Mouse (Mus musculus) kidney, embryonic 15.5 days (tissue): ENCODE measurements around the gene Prex1. TPM values are rescaled to one million over a fixed set of nuclear protein-coding genes. Genes with fewer than 3 reads are reported as not detected.
"Not testable (repeated sequence)": the region's sequence is repeated elsewhere in the genome, so short reads cannot be mapped to it uniquely, and the experiment has no call there.

Experiments used
- ATAC-seq: fragments of 200-750 bp; cut with Nextera tagmentation; replicated peaks from 2 replicates; pipeline ENCODE4 v1.8.0; 2017; ENCODE audit warnings: moderate TSS enrichment; ENCODE audit not compliant: low FRiP score
- H3K27ac ChIP-seq: fragments of 300-500 bp; sonication (generic); 2 replicates; pipeline ENCODE4 v1.5.1; 2015; ENCODE audit warnings: mild to moderate bottlenecking, inconsistent platforms
- H3K27me3 ChIP-seq: fragments of 300-500 bp; sonication (generic); 2 replicates; pipeline ENCODE4 v1.6.1; 2015; ENCODE audit warnings: inconsistent platforms
- H3K36me3 ChIP-seq: fragments of 300-500 bp; sonication (generic); 2 replicates; pipeline ENCODE4 v1.6.1; 2015; ENCODE audit warnings: inconsistent platforms
- H3K4me1 ChIP-seq: fragments of 300-500 bp; sonication (generic); 2 replicates; pipeline ENCODE4 v1.6.1; 2015; ENCODE audit warnings: inconsistent platforms
- H3K4me2 ChIP-seq: fragments of 300-500 bp; sonication (generic); 2 replicates; pipeline ENCODE4 v1.6.1; 2015; ENCODE audit warnings: moderate library complexity, mild to moderate bottlenecking, inconsistent platforms
- H3K4me3 ChIP-seq: fragments of 300-500 bp; sonication (generic); replicated peaks from 2 replicates; pipeline ENCODE4 v1.5.1; 2015; ENCODE audit warnings: mild to moderate bottlenecking, inconsistent platforms
- H3K9ac ChIP-seq: fragments of 300-500 bp; sonication (generic); 2 replicates; pipeline ENCODE4 v1.6.1; 2015; ENCODE audit warnings: mild to moderate bottlenecking, inconsistent platforms
- H3K9me3 ChIP-seq: fragments of 300-500 bp; sonication (generic); replicated peaks from 2 replicates; pipeline ENCODE4 v1.6.1; 2016; ENCODE audit warnings: inconsistent platforms
- WGBS: fragments of 180-500 bp; shearing (Covaris S2); methylation state at CpG from one replicate; pipeline ENCODE4 v1.1.7; 2015; ENCODE audit warnings: mixed read lengths; 5-methylcytosine and 5-hydroxymethylcytosine counted together
- polyA plus RNA-seq: library from polyadenylated mRNA; unstranded; fragments of >200 nt; fragmentation: Nextera tagmentation; extraction: Ambion mirVana; gene quantifications from 2 replicates; pipeline ENCODE4 v1.2.1, GENCODE M21; 2015

Gene Prex1
- polyA plus RNA-seq, 1 experiment from 2014 or later = 16.0 TPM

DNA sequence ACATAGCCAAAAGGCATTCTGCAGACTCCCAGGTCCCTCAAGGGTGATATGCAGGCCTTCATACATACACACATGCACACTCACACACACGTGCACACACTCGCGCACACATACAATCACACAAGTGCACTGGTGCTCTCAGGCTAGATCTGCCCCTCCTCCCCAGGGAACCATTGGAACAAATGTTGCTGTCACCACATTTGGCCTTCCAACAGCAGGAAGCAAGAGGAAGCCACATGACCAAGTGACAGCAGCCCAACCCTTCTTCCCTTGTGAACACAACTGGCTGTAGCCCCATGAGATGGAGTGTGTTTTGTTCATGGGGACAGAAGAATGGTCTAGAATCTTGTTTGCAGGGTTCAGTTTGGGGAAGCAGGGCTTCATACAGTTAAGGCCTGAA lies 176.7 kb downstream of the Prex1 start:
- Histone ChIP-seq H3K9me3 (no peaks in the 10 kb centered on the region), H3K27me3 (0 out of 2 replicates have a peak, but pooled peaks cover 5% of the 10 kb centered on the region), H3K4me3 (no peak overlapping the region), H3K27ac (no peak overlapping the region), H3K36me3 (no peaks in the 10 kb centered on the region), H3K4me2 (no peak overlapping the region), H3K9ac (no peak overlapping the region), H3K4me1 (peaks cover 28% of the 10 kb centered on the region)
- ATAC-seq = no peak
- WGBS = 92% methylated on average over 3 of the region's 3 CpGs

DNA sequence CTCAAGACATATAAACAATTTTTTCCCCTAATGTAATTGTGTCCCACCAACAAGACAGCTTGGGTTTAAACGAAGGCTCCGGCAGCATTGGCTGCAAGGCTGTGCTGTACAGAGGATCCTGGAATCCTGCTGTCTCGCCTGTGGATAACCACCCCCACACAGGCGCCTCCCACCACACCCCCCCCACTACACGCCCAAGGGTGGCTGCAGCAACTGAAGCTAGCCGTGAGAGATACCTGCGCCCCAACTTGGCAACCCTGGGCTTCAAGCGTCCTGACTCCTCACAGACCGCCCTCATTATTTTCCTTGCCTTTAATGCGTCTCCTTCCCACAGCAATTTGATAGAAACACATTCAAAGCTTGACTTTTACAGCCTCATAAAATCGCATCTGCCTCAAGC lies 178.1 kb downstream of the Prex1 start:
- Histone ChIP-seq H3K36me3 (no peaks in the 10 kb centered on the region), H3K9me3 (no peaks in the 10 kb centered on the region), H3K4me3 (no peak overlapping the region), H3K4me1 (peaks cover 20% of the 10 kb centered on the region), H3K27me3 (no peaks in the 10 kb centered on the region), H3K4me2 (peak overlapping the region; percentile 35), H3K9ac (no peak overlapping the region), H3K27ac (peak overlapping the region; percentile 77)
- WGBS = 32% methylated on average over 11 of the region's 11 CpGs
- ATAC-seq = no peak

DNA sequence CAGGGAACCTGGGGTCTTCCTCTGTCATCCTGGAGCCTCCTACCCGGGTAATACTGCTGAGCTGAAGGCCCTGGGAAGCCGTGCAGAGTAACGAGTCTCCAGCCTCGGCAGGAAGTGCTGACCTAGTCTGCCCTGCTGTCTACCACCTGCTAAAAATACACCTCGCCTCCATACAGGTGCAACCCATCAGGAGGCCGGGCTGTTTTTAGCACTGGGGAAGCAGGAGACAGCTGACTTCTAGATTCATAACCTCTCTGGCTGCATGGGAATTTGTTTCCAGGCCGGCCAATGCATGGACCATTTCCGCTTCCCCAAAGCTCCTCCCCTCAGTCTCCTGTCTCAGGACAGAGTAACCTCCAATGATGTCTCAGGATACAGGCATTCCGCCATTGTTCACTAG lies 187.4 kb downstream of the Prex1 start:
- no peak overlapping the region for H3K27ac ChIP-seq
- no peaks in the 10 kb centered on the region for H3K27me3 ChIP-seq
- H3K4me1 ChIP-seq = peaks cover 25% of the 10 kb centered on the region
- no peak overlapping the region for H3K4me2 ChIP-seq
- H3K4me3 ChIP-seq = no peak overlapping the region
- 0 out of 2 replicates have a peak, but pooled peaks have one; percentile 12 for ATAC-seq
- no peak overlapping the region for H3K9ac ChIP-seq
- no peaks in the 10 kb centered on the region for H3K9me3 ChIP-seq
- 70% methylated on average over 9 of the region's 9 CpGs for WGBS
- no peaks in the 10 kb centered on the region for H3K36me3 ChIP-seq

DNA sequence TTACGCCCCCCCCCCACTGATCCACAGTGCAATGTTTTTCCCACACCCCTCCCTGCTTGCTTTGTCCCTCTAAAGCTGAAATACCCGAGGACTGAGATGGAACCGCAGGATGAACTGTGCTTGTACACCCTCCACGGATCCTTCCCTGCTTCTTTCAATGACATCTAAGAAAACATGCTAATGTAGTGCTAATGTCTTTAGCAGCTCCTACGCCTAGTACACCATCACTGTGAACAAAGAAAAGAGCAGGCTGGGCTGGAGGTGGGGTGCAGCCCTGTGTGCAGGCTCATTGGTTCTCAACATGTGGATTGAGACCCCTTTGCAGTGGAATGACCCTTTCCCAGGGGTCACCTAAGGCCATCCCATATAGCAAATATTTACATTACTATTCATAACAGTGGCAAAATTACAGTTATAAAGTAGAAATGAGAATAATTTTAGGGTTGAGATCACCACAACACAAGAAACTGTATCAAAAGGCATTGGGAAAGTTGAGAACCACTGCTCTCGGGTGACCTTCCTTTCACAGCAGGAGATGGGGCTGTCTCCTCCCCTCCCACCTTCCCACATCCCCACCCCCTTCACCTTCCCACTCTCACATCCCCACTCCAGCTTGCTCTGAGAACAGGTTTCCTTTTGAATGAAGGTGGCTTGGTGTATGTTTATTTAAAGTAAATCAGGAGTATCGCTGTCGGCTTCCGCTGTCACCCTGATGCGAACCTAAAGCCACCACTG lies 190.3 kb downstream of the Prex1 start:
- Histone ChIP-seq H3K9ac (no peak overlapping the region), H3K27ac (no peak overlapping the region), H3K4me3 (no peak overlapping the region), H3K36me3 (no peaks in the 10 kb centered on the region), H3K9me3 (no peaks in the 10 kb centered on the region), H3K4me2 (no peak overlapping the region), H3K4me1 (peaks cover 30% of the 10 kb centered on the region), H3K27me3 (no peaks in the 10 kb centered on the region)
- ATAC-seq = no peak
- WGBS = 77% methylated on average over 10 of the region's 10 CpGs

DNA sequence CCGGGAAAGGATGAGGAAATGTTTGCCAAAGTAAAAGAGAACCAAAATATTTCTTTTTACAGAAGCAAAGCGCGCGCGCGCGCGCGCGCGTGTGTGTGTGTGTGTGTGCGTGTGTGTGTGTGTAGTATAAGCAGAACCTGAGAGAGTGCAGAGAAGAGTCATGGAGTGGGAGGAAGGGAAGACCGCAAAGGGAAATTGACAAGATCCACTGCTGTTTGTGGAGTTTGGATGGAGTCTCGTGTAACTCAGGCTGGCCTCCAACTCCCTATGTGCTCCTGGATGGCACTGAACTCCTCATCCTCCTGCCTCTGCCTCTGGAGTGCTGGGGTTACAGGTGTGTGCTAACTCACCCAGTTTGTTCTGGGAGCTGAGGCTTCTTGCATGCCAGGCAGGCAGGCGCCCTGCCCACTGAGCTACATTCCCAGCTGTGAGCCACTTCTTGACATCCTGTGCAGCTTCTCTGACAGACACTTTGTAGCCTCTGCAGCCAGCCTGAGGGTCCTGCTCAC lies 191.0 kb downstream of the Prex1 start:
- H3K36me3 ChIP-seq = no peaks in the 10 kb centered on the region
- H3K4me1 ChIP-seq = peaks cover 32% of the 10 kb centered on the region
- 78% methylated on average over 15 of the region's 15 CpGs for WGBS
- ATAC-seq = no peak
- no peak overlapping the region for H3K9ac ChIP-seq
- no peaks in the 10 kb centered on the region for H3K9me3 ChIP-seq
- no peak overlapping the region for H3K4me2 ChIP-seq
- no peaks in the 10 kb centered on the region for H3K27me3 ChIP-seq
- H3K4me3 ChIP-seq = no peak overlapping the region
- H3K27ac ChIP-seq = peak overlapping the region; percentile 55; the same call in 1 of the 2 replicates

DNA sequence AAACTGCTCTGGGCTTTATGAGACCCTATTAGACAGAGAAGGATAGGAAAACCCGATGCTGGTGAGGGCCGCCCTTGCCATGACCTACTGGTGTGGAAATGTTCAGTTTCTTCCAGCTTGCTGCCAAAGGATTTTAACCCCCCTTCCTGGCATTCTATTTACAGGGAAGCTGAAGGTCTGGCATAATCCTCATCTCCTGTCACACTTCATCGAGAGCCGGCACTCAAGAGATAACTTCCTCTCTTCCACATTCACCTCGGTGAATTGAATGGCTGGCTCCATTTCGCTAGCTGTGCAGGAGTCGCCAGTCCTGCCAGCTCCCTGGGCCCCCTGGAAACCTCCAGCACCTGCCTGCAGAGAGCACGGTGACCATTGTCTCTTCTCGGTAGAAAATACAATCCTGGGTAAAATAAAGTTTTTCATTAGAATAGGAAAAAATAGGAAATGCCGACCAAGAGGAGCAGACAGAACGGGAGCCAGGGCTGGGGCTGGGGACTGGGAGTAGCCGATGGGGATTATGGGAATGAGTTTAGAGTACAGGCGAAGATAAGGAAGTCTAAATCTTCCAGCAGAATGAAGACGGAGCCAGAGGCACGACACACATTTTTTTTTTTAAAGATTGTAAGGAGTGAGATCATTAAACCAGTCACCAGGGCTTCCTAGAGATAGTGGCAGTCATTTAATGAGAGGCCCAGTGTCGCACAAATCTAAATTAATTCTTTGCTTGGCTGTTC lies 191.6 kb downstream of the Prex1 start:
- Histone ChIP-seq H3K4me1 (peaks cover 37% of the 10 kb centered on the region), H3K27ac (peak overlapping the region; percentile 56), H3K9me3 (no peaks in the 10 kb centered on the region), H3K4me3 (no peak overlapping the region), H3K9ac (no peak overlapping the region), H3K36me3 (no peaks in the 10 kb centered on the region), H3K27me3 (no peaks in the 10 kb centered on the region), H3K4me2 (no peak overlapping the region)
- no peak for ATAC-seq
- WGBS = 42% methylated on average over 16 of the region's 16 CpGs

DNA sequence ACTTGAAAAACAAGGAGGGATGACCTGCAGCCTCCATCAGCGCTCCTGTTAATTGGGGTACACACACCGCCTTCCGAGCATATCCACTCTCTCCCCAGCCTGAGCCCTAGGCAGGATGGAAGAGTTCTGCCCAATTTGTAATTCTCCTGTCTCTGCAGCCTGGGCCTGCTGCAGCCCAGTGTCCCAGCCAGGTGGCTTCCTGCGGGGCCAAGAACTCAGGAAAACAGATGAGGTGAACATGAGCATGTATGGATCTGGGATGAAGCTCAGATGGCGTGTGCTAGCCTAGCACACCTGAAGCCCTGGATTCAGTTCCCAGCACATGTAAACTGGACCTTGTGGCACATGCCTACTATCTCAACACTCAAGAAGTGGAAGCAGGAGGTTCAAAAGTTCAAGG lies 192.2 kb downstream of the Prex1 start:
- WGBS = 90% methylated on average over 5 of the region's 5 CpGs
- H3K27ac ChIP-seq = no peak overlapping the region

DNA sequence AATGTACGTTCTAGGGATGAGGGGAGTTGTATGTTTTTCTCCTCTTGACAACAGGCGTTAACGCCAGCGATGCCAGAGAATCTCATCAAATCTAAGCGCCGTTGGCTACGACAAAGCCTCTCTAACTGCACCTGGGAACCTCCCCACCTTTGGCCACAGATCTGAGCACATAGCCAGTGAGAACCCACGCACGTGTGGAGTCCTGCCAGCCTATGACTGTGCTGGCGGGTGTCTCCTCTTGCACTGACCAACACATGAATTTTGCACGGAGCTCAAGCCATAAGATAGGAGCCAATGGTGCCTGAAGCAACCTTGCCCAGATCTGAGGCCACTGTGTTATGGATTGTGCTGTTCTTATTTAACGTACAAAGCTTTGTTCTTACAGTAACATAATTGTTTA lies 193.1 kb downstream of the Prex1 start:
- Histone ChIP-seq H3K4me3 (no peak overlapping the region), H3K4me1 (peaks cover 38% of the 10 kb centered on the region), H3K4me2 (no peak overlapping the region), H3K27ac (no peak overlapping the region), H3K36me3 (no peaks in the 10 kb centered on the region), H3K9ac (no peak overlapping the region), H3K9me3 (no peaks in the 10 kb centered on the region), H3K27me3 (no peaks in the 10 kb centered on the region)
- 91% methylated on average over 12 of the region's 12 CpGs for WGBS
- ATAC-seq = no peak

More for the DNA sequence above, 192.2 kb downstream of the Prex1 start:
- Histone ChIP-seq H3K36me3 (no peaks in the 10 kb centered on the region), H3K4me1 (peaks cover 43% of the 10 kb centered on the region), H3K27me3 (no peaks in the 10 kb centered on the region), H3K9ac (no peak overlapping the region), H3K9me3 (no peaks in the 10 kb centered on the region), H3K4me2 (no peak overlapping the region), H3K4me3 (no peak overlapping the region)
- no peak for ATAC-seq

DNA sequence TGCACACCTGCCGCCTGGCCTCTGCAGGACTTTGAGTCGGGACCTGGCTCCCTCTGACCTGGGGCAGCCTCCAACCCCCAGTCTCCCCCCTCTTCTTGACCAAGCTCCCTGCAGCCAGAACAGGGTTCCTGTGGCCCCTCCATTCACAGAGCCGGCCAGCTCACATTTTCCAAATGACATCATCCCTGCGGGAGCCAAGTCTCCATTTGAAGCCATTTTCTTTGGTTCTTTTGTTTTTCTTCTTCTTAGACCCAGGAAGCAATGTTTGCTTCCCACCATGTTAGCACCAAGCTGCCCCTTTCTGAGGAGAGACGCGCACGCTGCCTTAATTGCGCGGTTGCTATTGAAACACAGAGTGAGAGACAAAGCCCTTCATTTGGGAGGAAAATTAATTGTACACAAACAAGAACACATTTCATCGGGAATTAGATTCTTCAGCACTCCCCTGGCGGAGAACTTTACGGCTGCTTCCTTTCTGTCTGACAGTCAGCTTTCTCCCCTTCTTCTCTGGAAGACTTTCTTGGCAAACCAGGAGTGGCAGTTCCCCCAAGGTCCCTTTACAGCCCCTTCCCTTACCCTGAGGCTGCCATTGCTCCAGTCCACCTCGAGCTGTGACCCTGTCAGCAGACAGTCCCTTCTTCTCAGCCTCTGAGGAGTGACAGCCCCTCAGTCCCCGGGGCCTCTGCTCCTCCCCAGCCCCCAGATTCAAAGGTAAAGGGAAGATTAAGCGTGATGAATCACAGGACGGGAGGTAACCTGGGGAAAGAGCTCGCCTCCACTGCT lies 196.0 kb downstream of the Prex1 start:
- peak; percentile 44; the same call in 1 of the 2 replicates for ATAC-seq
- H3K27ac ChIP-seq = peak overlapping the region; percentile 71
- 4% methylated on average over 14 of the region's 17 CpGs for WGBS
- H3K9ac ChIP-seq, H3K9me3 ChIP-seq, H3K36me3 ChIP-seq, H3K27me3 ChIP-seq: not testable (repeated sequence)
- H3K4me2 ChIP-seq = peak overlapping the region; percentile 46
- 0 out of 2 replicates have a peak overlapping the region, but pooled peaks have one; percentile 9 for H3K4me3 ChIP-seq
- H3K4me1 ChIP-seq = peaks cover 38% of the 10 kb centered on the region

DNA sequence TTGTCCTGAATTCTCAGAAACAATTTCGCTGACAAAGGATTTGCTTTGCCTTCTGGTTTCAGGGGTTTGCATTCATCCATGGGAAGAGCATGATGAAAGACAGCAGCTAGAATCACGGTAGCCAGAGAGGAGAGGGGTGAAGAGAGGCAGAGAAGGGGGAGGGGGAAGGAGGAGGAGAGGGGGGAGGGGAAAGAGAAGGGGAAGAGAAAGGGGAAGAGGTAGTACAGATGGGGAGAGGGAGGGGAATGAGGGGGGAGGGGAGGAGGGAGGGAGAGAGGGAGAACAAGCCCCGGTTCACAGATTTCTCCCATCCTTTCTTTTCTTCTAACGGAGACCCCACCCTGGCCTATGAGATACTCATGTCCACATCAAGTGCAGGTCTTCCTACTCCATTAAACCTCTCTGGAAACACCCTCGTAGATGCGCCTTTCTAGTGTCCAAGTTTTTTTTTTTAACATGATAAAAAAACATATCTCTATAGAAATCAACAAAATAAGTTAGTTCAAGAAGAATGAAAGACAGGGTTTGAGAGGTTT lies 196.7 kb downstream of the Prex1 start:
- Histone ChIP-seq H3K9ac (no peak overlapping the region), H3K4me2 (peak overlapping the region; percentile 46; the same call in 1 of the 2 replicates), H3K27ac (peak overlapping the region; percentile 71; the same call in 1 of the 2 replicates), H3K4me1 (peaks cover 32% of the 10 kb centered on the region), H3K36me3 (no peaks in the 10 kb centered on the region), H3K27me3 (no peaks in the 10 kb centered on the region), H3K9me3 (no peaks in the 10 kb centered on the region), H3K4me3 (0 out of 2 replicates have a peak overlapping the region, but pooled peaks have one; percentile 9)
- ATAC-seq = no peak
- WGBS = 37% methylated on average over 6 of the region's 6 CpGs
